Mouse (Mus musculus) liver, adult 2 months (tissue): ENCODE data around the gene Cenpj.

ENCODE experiments used
- CTCF ChIP-seq: fragments of 200-500 bp; IDR thresholded peaks from 2 replicates; pipeline ENCODE4 v1.5.1; 2011; ENCODE audit warnings: low read depth, low read length, control low read depth
- POLR2A ChIP-seq: fragments of 200-500 bp; IDR thresholded peaks from 2 replicates; pipeline ENCODE4 v1.6.1; 2011; ENCODE audit warnings: low read length, control low read depth; ENCODE audit not compliant: insufficient read depth; ENCODE audit errors: extremely low read depth

DNA sequence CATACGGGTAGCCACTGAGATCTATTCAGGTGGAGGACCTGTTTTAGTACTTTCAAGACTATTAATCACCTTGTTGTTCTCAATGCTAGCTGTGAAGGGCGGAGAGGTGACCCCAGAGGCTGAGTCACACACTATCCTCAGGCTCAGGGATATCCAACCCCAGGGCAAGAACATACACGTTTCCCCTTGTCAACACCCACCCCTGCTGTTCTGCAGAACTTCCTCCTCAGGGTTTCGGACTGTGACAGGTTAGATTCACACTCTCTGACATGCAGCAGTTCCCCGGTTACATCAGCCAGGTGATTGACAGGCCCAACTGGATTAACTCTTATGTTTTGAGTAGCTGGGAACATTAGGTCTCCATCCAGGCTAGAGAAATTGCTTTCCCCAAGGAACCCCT lies 5.9 kb upstream of the Cenpj start:
- TF ChIP-seq CTCF (no peak), POLR2A (no peak)
